Mouse (Mus musculus): ENCODE data around the gene Gm4756.

DNA sequence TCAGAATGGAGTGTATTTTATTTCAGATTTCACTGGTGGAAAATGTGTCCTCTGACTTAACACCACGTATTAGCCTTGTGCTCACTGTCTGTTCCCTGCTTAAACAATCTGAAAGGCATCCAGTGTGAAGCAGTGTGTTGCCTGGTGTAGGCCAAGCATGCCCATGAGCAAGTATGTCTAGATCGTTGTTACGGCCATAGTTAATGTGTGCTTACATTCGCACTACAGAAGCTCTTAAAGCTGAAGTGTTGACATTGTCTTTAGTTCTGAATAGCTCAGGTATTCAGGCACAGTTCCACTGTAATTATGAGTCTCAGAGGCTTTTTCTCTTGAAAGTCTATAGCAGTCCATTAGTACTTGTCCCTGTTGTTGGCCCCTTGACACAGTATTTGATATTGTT, 95.1 kb downstream of the Gm4756 start:
- TF ChIP-seq CTCF (IDR thresholded peaks at IDR 0.05; ENCODE audit: low read depth) = no peak
- TF ChIP-seq EP300 (IDR thresholded peaks at IDR 0.05; ENCODE audit: low read depth) = no peak

All from liver, postnatal 0 days (tissue).